Mouse (Mus musculus) mouse embryonic stem cell (cell line): ENCODE data around the gene Arhgap31.
"Not testable (repeated sequence)": the region's sequence is repeated elsewhere in the genome, so short reads cannot be mapped to it uniquely, and the experiment has no call there.

Experiments
- in situ Hi-C, 2 experiments: fragments of 300-500 bp; cut with MboI; formaldehyde crosslinking; loops; 1 replicate in 1 of 2; 3 replicates in 1 of 2; pipeline ENCODE4 v1.14.3; 2019 to 2020; ENCODE audit warnings: low sequenced_read_pairs in 2 of 2, low pct_unique_long_range_greater_than_20kb in 1 of 2, mixed read lengths in 1 of 2; ENCODE audit not compliant: unreplicated experiment in 1 of 2

Gene Arhgap31

GRCm38 (mm10) chr16:38729610-38730288 lies 16.7 kb upstream of the Arhgap31 start:
- in situ Hi-C loops, result loop anchor here in 1 of 2 experiments (10.0 kb wide), 1 partner anchor 105 kb away; no protein-coding TSS in a partner anchor

- in situ Hi-C loops, result loop anchor here in 1 of 2 experiments (10.0 kb wide), 1 partner anchor 104 kb away; no protein-coding TSS in a partner anchor
Measured at GRCm38 (mm10) chr16:38729139-38729538, 16.1 kb upstream of the Arhgap31 start.

- in situ Hi-C loops, result loop anchor here in 1 of 2 experiments (10.0 kb wide), 1 partner anchor 104 kb away; no protein-coding TSS in a partner anchor
Measured at GRCm38 (mm10) chr16:38728576-38729132, 15.6 kb upstream of the Arhgap31 start.

DNA sequence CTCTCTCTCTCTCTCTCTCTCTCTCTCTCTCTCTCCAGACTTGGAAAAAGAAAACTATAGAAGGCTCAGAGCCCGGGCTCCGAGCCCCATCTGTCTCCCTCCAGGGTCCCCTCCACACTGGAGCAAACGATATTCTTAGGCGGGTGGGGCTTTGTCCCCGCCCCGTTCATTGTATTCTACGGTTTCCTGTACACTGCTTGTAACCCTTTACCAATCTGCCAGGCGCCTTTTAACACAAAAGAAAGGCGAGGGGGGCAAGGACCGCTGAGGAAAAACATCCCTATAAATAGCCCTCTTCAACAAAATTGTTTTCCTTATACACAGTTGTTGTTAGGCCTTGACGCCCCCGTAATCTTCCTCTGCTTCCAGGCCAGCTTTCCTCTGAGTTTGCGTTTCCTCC lies 11.9 kb upstream of the Arhgap31 start:
- in situ Hi-C loops, result loop anchor here in 1 of 2 experiments (10.0 kb wide), 1 partner anchor 100 kb away; no protein-coding TSS in a partner anchor

GRCm38 (mm10) chr16:38724256-38724655 lies 11.2 kb upstream of the Arhgap31 start:
- in situ Hi-C loops, result loop anchor here in 1 of 2 experiments (10.0 kb wide), 1 partner anchor 99 kb away; no protein-coding TSS in a partner anchor

DNA sequence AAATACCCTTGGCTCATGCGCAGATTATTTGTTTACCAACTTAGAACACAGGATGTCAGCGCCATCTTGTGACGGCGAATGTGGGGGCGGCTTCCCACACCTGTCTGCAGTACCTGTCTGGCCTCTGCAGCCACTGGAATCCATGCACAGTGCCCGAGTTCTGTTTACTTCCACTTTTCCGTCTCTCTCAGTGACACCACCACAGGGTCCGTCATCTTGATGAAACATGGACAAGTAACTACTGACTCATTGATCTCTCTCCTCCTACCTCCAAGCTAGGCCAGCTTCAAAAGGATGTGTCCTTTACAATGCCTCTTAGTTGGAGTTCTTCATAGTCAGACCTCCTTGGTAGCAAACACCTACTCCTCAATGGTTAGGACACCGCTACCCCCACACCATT lies 8.3 kb upstream of the Arhgap31 start:
- in situ Hi-C loops, result loop anchor here in 1 of 2 experiments (10.0 kb wide), 1 partner anchor 97 kb away; no protein-coding TSS in a partner anchor

DNA sequence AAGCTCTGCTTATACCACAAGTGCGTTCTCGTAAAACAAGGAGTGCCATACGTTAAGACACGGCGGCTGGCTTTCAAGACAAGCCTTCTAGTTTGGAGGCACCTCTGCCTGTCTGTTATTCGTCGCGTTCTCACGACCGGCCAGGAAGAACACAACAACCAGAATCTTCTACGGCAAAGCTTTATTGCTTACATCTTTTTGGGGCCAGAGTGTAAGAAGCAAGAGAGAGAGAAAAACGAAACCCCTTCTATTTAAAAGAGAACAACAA lies 1.1 kb upstream of the Arhgap31 start:
- in situ Hi-C loops, result not testable (repeated sequence)

DNA sequence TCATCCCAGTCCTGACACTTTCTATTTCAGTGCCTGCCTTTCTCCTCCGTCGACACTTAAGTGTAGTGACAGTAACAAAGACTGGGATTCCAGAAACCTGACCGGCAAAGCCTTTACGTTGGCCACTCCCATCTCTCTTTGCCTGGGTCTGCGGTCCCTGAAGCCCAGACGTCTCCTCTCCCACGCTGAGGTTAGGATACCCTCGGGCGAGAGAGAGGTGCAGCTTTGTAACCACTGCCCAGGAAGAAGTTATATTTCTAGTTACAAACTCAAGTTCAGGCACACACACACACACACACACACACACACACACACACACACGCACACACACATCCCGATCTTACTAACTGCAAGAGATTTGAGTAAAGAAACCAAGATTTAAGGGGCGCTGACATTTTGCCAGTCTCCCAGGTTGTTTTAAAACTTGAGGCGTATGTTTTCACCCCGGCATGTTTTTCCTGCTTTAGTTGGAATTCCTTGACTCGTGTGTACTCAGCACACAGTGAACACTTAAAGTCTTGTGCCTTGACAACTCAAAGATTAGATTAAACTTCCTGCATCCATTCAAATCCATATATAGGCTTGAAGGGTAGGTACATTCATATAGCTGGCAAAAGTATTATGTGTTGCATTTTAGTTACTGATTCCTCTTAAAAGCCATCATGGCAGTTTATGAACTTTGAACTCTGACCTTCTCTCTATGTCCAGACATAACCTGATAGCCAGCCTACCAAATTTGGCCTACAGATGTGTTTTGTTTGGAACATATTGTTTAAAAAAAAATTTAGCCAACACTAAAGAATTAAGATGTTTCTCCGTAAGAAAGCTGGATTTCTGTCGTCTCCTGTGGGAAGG lies 557 bp upstream of the Arhgap31 start:
- in situ Hi-C loops, result no loop called here

DNA sequence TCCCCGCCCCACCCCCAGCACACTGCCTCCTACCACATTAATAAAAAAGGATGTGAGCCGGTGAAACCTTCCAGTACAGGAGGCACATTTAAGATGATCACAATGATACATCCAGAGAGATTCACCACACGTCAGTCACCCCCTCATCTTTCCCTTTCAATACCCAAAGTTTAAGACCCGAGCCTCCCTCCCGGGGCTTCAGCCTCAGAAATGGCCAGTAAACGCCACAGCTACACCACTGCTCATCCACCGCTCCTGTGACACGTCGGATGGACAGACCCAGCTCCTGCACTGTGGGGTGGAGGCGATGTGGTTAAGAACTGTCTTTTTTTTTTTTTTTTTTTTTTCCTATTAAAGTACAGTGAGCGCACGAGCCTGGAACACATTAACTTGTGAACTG lies 969 bp downstream of the Arhgap31 start:
- in situ Hi-C loops, result no loop called here

DNA sequence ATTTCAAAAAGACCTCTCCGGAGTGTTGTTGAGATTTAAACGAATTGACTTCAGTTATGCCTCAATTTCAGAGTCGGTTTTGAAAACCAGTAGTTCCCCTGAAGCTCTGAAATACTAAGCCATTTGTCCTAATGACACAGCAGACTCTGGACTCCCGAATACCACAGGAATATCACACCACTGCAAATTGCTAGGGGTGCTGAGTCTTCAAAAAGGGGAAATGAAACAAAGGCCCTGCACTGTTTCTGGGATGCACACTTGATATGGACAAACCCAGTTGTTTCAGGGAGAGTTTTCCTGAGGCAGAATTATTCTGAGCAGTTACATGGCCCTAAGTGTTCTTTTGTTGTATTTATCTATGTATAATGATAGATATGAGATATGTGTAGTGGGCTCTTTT lies 1.8 kb downstream of the Arhgap31 start:
- in situ Hi-C loops, result no loop called here

DNA sequence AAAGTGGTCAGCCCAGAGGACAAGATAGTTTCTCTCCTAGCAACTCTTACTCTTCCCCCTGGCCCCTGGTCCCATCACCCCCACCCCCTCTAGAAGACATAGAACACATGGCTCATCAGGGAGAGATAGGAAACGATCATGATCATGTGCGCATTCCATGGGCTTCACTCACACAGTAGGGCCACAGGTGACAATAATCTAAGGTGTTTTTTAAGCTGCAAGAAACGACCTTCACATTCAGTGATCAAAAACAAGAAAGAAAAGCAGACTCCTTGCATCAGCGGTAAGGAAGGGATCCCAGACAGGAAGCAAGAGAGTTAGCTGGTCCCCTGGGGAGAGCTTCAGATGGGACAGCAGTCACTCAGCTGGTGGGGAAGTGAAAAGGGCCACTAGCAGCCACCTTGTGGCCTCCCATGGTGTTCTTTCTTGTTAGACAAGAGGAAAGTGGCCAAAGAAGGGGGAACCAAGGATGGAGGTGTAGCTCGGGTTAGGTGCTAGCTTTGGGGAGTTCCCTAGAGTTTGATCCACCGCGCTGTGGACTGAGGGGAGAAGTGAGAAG lies 4.0 kb downstream of the Arhgap31 start:
- in situ Hi-C loops, result no loop called here

- in situ Hi-C loops, result no loop called here
Measured at GRCm38 (mm10) chr16:38706782-38707181, 6.3 kb downstream of the Arhgap31 start.

GRCm38 (mm10) chr16:38705531-38706281 lies 7.4 kb downstream of the Arhgap31 start:
- in situ Hi-C loops, result no loop called here

GRCm38 (mm10) chr16:38703501-38703900 lies 9.6 kb downstream of the Arhgap31 start:
- in situ Hi-C loops, result no loop called here

DNA sequence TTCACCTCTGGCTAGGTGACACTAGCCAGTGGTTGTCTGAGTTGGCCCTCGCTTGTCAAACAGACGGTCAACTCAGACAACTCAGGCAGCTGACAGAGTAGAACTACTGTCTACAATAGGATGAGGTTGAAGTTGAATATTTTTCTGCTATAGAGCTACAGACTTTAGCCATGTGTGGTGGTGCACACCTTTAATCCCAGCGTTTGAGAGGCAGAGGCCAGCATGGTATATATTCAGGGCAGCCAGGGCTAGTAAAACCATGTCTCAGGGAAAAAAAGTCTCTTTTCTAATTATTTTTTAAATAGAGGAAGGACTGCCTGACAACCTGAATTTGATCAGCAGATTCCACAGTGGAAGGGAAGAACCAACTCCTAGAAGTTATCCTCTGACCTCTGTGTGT lies 10.8 kb downstream of the Arhgap31 start:
- in situ Hi-C loops, result no loop called here

DNA sequence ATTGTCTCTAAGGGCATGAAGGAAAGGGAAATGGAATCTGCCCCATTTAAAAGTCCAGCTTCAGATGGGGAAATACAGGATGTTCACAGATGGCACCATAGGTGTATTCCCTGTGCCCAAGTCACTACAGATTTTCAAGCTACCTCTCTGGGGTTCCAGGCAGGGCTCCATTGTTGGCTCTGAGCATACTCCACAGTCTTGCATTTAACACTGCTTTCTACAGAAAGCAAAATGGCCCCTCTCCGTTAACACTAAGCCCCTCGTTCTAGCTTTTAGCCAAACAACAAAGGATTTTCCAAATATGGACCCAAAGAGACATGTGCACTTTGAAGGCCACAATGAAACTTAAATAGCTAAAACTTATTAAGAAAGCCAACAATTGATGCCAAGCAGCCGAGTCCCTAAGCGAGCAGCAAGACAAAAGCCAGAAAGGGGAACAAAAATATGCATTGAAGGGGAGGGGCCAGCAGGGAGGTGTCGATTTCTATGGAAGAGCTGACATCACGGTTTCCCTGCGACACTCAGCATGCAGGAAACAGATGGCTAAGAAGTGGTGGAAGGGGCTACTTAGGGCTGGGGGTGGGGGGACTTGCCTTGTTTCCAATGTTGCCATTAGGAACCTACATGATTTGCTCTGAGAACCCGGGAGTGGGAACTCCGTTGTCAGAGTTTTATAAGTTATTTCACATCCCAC lies 11.4 kb downstream of the Arhgap31 start:
- in situ Hi-C loops, result no loop called here

GRCm38 (mm10) chr16:38700392-38701162 lies 12.5 kb downstream of the Arhgap31 start:
- in situ Hi-C loops, result no loop called here
